Mouse (Mus musculus) spleen, embryonic (tissue): ENCODE measurements at regions not wholly inside any gene's neighbourhood (a gene's known extent, or its start where the extent isn't known, plus 50 kb on each side); places are given as distances from the start of the nearest gene placed in this dataset.

ENCODE experiments used
- CTCF ChIA-PET: fragments of 350-600 bp; sonication (Branson Sonifier 250); formaldehyde crosslinking; loops from one replicate; lab custom pipeline; 2022; lab: Charles Lee

DNA sequence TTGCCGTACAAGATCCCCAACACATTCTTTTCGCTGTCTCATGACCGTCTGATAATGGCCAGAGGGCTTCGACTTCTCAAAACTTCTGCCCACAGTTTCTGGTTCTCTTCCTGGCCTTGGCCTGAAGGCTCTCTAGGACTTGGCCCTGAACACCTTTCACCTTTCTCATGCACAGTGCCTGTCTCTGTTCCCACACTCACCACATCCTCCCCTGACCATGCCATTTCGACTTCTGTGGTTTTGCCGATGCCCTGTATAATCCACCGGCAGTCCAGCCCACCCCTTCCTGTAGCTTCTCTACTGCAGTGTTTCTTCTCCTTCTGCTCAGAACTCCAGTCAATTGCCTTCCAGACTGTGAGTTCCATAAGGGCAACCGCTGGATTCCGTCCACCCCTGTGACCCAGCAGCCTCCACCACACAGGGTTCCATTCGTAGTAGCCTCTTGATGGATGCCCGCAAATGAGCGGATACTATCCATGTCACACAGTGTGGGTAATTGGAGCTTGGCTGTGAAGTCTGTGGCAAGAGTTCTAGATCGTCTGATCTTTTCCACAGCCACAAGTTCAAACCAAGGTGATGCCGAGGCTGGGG is 53.3 kb upstream of the Cnih3 start:
- CTCF ChIA-PET = no interaction called here

DNA sequence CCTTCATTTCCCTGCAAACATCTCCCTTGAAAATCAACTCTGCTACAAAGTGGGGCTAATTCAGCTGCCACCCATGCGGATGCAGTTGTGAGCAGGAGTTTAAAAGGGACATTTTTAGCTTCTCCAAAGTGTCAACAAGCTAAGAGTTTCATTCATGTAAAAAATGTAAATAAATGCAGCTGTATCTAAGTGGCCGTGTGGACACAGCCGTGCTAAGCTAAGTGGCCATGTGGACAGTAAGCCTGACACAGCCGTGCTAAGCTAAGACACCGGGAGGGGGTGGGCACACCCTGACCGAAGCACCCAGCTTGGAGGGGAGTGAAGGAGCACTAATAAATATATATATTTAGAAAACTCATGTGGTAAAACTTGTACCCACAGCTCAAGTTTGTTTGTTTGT is 52.6 kb upstream of the Cnih3 start:
- CTCF ChIA-PET = no interaction called here

DNA sequence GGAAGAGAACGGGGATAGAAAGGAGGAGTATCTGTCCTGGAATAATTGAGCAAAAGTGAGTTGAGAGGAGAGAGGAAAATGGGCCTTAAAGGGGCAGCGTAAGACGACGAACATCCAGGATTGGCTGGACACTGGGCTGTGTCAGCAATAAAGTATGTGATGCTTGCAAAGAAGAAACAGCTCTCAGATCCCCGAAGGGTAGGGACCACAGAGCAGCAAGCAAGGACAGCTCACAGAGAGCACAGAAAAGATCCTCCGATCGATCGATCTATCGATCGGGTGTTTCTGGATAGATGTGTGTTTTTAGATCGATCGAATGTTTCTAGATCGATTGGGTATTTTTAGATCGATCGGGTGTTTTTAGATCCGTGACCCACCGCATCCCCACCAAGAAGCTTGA is 50.3 kb upstream of the Cnih3 start:
- CTCF ChIA-PET = no interaction called here
